Mouse (Mus musculus) kidney, adult 8-10 months (tissue): ENCODE data around the gene Mcur1.

ENCODE experiments used
- DNase-seq, 2 experiments: peaks; one replicate each; pipeline ENCODE4 v3.0.0; 2022

The Mcur1 gene

DNA sequence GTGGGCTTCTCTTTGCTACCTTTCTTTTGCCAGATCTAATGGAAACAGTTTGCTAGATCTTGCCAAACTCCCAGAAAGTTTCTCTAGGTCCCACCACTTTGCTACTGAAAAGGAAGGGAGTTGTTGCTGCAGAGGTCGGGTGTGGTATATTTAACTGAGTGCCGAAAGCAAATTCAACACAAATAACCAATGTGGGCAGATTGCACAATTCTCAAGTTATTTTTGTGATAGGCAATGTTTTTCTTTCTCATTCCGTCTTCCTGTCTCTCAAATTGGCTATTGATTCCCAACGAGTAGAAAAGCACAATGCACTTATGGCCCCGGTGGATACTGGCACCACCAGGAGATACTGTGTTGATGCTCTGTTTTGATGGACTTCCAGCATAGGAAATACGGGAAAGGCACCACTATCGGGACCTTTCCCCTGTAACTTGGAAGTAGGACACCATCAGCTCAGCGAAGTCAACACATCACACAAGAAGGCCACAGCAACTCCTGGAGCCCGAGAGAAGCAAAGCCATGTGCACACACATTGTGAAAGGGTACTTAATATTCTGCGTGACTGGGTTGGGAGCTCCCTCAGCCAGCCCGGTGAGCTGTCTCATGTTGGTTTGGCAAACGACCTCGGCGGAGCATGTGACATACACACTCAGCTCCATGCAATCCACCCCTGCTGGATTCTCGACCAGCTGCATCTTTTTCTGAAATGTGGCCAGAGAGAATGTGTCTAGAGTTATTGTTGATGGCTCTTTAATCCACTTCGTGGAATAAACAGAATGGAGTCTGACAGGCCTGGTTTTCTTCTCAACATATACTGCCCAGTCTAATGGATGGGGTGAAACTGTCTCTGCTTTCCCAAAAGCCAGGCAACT, 35.3 kb downstream of the Mcur1 start:
- no peak for DNase-seq

DNA sequence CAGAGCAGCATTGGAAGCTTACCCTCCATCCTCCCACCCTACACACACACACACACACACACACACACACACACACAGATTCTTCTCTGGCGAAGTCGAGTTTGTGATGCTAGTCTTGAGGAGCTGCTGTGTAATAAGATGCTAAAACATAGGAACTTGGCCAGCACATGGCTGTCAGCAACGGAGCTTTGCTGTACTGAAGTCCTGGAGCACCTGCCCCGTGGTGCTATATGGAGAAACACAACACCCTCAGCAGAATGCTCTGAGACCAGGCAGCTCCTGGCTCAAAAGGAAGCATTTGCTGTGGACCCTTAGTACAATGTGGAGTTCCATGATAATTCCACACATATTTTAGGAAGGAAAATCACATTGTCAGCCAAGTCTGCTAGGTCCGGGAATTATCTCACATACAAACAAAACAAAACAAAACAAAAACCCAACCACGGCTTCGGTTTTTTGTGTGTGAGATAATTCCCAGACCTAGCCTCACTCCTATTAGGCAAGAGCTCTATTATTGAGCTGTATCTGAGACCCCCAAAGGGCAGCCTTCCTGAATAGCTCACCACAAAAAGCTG, 36.0 kb downstream of the Mcur1 start:
- no peak for DNase-seq

DNA sequence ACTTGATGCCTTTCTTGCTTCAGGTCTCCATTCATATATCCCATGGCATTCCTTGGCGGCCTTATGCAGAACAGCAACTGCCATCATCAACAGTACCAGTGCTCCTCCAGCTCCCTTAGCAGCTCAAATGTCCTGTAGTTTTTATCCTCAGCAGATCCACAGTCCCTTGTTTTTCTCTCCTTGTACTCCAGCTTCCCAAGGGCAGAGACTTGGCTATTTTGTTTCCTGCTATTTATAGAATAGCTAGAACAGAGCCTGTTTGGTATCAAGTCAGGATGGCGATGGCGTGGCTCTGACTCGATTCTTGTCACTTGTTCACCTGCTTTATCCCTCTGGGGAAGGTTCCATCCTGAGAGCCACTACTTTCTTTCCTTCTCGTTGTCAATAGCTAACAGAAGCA, 38.1 kb downstream of the Mcur1 start:
- DNase-seq = no peak

DNA sequence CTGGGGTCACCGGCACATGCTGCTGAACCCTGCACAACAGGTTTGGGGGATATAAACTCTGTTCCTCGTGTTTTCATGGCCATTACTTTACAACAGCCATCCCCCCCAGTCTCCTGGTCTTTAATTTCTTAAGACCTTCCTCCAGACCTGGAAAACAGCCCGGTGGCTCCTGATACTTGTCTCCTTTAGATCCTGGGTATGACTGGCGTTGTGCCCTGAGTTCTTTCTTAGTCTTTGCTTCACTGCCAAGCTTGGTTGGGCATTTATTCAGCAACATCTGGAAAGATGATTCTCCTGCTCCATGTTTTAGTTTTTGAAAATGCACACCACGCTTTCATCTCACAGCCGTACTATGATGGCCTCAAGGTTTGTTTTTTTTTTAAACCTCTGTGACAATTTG, 40.7 kb downstream of the Mcur1 start:
- DNase-seq = no peak

DNA sequence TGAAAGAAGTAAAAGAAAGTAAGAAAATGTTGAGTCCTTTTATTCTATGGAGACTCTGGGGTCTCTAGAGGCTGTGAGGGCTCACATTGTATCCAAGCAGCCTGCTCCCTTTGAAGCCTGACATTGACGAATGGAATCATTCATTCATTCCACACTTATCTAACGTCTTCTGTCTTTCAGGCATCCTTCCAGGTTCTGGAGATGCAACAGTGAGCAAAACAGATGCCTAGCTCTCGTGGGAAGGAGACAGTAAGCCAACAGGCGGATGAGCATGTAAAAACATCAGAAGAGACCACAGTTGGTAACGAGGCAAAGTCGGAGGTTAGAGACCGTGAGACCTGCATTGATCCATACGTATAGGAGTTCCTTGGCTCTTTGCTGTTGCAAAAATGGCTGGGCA, 42.6 kb downstream of the Mcur1 start:
- no peak for DNase-seq

DNA sequence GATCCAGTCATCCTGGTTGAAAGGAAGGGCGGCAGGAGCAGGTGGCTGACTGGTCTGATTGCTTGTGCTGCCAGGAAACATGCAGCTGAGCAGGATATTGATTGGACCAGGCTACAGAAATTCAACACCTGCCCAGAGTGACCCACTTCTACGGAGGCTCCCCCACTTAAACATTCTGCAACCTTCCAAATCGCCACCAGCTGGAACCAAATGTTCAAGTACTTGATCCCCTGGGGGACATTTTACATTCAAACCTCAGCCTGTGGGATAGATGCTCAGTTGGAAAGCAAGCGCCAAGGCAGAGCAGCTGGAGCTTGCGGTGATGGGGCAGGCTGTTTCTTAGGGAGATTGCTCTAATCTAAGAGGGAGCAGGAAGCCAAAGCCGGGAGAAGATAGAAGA, 43.1 kb downstream of the Mcur1 start:
- no peak for DNase-seq

DNA sequence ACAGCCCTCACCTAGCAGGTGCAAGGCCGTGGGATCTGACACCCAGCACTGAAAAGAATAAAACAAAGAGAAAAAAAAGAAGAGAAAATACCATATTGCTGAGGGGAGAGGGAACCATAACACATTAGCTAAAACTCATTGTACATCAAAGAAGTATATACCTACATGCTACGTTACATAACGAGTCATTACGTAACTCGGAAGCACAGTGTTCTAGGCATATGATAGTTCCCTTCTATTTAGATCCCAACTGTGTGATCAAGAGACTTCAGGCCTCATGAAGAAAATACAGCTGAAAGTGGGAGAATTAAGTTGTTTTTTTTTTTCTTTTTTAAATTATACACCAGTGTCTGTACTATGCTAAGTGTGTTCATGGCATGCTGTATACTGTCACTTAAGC, 43.9 kb downstream of the Mcur1 start:
- no peak for DNase-seq

DNA sequence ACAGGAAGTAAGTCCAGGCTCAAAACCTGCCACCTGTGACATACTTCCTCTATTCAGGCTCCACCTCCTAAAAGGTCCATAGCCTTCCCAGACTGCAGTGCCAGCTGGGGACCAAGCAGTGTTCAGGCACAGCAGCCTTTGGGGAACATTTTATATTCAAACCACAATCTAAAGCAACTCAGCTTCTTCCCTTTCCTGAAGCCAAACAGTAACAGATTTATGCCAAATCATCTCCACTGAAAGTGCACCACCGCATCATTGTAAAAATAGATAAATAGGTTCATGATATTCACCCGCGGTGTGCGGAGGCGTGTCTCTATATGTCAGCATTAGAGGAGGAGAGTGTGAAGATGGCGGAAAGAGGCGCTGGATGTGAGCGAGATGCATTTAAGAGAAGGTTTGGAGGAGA, 45.0 kb downstream of the Mcur1 start:
- no peak for DNase-seq

DNA sequence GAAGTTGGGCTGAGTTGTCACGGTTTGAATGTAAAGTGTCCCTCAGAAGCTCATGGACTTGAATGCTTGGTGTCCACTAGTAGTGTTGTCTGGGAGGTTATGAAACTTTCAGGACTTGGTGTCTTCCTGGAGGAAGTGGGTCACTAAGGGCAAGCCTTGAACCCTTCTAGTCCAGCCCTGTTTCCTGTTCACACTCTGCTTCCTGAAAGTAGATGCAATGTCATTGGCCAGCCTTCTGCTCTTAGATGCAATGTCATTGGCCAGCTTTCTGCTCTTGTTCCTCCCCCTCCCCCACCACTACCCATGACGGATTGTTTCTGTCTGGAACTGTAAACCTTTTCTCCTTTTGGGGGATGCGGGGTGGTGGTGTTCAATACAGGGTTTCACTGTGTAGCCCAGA, 47.3 kb downstream of the Mcur1 start:
- no peak for DNase-seq

DNA sequence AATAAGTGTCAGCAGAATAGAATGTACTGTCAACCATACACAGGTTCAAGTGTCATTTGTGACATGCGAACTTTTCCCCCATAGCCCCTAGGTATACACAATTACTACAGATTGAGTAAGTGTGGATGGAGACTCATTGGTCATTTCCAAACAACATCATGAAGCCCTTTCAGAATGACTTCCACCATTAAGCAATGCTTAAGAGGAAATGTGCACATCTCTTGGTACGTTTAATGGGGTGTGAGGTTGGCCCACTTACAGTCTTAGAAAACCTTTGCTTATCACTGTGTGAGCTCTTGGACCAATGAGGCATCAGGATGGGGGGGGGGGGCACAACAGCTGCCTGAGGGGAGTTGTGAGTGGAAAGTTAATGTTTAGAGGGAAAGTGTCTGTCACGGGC, 54.2 kb downstream of the Mcur1 start:
- no peak for DNase-seq

DNA sequence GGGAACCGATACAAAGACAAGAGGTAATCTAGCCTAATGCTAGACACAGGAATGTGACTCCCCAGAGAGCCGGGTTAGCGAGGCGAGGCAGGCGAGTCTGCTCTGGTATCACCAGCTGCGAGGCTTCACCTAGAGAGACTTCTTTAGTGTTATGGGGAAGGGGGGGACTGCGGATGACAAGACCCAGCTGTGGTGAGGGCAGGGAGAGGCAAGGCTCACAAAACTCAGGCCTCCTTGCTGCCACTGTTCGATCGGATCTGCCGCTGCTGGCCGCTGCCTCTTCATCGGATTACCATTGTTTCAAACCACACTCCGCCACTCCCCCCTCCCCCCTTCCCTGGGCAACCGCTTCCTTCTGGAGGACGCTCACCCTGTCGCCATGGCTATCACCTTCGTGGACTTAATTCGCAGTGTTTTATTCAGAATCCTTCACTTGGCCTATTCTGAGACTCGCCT, 56.6 kb downstream of the Mcur1 start:
- DNase-seq = peak; percentile 31 to 40

DNA sequence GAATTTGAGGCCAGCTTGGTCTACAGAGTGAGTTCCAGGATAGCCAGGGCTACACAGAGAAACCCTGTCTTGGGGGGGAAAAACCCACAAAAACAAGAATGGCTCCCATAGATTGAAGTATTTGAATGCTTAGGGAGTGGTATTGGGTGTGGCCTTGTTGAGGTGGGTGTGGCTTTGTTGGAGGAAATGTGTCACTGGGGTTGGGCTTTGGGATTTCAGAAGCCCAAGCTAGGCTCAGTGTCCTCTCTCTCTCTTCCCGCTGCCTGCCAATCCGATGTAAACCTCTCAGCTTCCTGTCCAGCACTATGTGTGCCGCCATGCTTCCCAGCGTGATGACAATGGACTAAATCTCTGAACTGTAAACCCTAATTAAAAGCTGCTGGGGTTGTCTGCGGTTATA, 58.4 kb downstream of the Mcur1 start:
- DNase-seq = no peak

DNA sequence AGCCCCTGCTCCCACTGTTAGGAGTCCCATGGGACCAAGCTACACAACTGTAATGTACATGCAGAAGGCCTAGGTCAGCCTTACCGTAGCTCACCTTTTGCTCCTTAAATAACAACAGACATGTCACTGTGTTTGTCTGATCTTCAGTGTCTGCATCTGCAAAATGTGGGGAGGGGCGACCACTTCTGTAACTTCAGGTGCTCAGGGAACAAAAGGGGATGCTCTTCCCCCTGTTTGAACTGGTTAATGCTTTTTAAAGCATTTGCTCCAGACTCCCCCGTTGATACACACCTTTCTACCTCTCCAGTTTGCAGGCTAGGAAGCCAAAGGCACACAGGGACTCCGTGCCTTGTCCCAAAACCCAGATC, 59.5 kb downstream of the Mcur1 start:
- DNase-seq = no peak

DNA sequence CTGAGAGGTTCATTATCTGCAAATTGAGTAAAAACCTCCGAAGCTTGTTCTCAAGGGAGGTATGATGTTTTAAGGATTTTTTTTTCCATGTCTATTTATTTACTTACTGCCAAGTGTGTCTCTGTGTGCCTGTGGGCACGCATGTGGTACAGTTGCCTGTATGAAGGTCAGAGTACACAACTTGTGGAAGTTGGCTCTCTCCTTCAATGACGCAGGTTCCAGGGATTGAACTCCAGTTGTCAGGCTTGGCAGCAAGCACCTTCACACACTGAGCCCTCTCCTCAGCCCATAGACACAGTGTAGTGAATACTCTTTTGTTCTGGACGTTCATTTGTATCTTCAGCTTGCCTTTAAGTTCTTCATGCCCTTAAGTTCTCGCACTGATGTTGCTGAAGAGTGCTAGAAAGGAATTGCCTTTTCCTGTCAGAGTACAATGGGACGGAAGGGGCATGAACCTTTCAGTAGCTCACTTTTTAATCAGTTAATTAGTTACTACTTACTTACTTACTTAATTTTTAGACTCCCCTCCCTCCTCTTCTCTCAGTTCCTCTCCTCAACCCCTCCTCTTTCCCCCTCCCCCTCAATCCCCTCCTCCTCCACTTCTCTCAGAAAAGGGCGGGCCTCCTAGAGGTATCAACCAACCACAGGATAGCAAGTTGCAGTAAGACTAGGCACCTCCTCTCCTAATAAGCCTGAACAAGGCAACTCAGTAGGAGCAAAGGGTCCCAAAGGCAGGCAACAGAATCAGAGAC, 60.1 kb downstream of the Mcur1 start:
- DNase-seq = peak in 1 of 2 experiments; percentile 49

DNA sequence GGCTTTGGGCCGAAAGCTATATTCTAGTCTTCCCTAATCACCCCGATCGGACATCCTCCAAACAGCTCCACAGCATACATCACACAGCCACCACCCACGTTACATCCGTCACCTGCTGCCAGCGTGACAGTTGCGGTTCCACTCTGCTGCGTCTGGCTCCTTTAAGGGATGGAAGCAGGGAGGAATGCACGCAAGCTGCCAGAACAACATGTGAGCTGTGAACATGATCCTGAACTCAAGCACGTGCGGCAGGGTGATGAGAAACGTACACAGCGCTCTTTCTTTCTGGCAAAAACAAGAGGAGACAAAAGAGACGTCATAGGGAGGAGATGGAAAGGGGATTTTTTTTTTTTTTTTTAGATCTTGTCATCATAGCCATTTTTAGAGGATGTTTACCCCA, 61.1 kb downstream of the Mcur1 start:
- peak; percentile 49 to 60 for DNase-seq

DNA sequence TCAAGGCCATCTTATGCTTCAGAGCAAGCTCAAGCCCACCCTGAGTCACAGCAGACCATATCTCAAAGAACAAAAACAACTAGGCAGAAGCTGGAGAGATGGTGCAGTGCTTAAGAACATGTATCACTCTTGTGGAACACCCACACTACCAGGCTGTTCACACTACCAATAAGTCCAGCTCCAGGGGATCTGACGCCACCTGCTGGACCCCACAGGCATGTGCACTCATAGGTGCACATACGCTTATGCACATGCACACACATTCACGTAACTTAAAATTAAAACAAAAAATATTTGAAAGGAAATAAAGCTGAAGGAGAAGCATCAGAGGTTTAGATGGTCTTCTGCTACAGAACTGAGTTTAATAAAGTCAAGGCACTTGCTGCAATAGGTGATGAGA, 62.2 kb downstream of the Mcur1 start:
- DNase-seq = no peak

DNA sequence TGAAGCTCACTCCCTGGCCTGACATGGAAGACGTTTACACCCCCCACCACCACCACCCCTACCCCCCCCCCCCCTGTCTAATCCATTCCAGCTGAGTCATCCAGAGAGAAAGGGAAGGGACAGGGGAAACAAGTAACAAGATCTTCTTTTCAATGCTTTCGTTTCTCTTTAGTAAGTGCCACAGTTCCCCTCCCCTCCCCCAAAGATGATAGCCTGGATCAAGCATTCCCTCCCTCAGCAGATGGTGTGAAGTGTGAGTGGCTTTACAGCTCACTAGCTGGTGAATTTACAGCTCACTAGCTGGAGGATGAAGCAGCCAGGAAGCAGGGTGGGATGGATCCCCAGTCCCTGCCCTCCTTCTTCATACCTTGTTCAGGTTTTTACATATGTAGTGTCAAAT, 63.3 kb downstream of the Mcur1 start:
- no peak for DNase-seq

DNA sequence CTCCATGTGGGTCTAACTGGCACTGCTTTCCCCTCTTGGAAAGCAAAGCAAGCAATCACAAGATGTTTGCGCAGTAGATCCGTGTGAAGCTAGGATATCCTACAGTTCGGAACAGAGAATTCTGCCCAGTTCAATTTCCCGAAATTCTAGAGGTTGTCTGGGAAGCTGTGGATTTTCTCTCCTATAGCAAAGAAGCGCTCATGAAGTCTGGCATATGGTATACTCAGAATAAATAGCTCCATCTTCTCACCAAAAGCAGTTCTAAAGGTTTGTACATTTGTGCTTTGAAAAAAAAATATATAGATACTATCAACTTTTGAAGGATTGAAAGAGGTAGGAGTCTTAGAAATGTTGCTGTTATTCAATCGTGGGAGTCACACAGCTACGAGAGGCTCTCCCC, 64.3 kb downstream of the Mcur1 start:
- DNase-seq = no peak

DNA sequence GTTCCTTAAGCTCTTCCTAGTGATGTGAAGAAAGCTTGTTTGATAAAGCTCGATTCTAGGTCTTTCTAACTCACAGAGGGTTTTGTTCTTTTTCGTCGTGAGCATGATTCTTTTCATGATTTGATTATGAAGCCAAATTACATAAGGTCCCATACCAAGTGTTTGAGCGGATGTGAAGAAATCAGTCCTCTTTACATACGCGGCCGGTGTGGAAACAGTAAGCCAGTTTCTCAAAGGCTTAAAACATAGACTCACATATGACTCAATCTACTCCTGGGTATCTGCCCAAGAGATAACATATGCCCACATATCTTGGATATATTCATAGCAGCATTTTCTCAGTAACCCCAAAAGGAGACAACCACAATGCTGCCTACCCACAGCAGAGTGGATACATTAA, 66.3 kb downstream of the Mcur1 start:
- DNase-seq = no peak

DNA sequence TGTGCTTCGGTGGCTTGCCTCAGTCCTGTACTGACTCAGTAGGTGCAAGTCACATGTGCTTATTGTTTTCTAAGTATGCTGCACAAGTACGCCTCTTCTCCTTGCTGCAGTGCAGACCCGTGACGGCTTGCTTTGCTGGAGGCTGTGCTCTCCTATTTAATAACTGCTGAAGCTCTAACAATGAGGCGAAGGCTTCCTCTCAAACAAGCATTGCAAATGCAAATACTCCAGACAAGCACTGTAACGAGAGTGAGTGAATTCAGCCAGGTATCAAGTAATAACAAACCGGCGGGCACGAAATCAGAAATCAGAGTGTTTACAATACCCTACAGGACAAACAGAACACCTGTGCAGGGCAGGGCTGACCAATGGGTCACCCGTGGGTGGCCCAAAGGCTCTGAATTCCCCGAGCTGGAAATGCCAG, 66.9 kb downstream of the Mcur1 start:
- DNase-seq = no peak
